Mouse (Mus musculus) bone marrow macrophage, adult 2 months (primary cell): ENCODE measurements around the gene Gm884.

Experiments
- CTCF ChIP-seq: IDR thresholded peaks from 2 replicates; pipeline ENCODE4 v1.5.1; 2012; ENCODE audit warnings: low read depth, mild to moderate bottlenecking, low read length, moderate library complexity
- POLR2A ChIP-seq: IDR thresholded peaks from 2 replicates; pipeline ENCODE4 v1.6.1; 2012; ENCODE audit warnings: mild to moderate bottlenecking, low read depth, low read length, borderline replicate concordance

- TF ChIP-seq POLR2A (no peak), CTCF (no peak)
Measured at GRCm38 (mm10) chr11:103621040-103621439, at the start of gene Gm884.
